Mouse (Mus musculus) frontal cortex, adult (tissue): ENCODE results near the gene Gltp.

ENCODE experiments used
- ATAC-seq: cut with Nextera tagmentation; 2 replicates; pipeline ENCODE4 v1.9.2; 2017; ENCODE audit warnings: mild to moderate bottlenecking, moderate library complexity, mixed read lengths; ENCODE audit not compliant: low TSS enrichment

The Gltp gene

DNA sequence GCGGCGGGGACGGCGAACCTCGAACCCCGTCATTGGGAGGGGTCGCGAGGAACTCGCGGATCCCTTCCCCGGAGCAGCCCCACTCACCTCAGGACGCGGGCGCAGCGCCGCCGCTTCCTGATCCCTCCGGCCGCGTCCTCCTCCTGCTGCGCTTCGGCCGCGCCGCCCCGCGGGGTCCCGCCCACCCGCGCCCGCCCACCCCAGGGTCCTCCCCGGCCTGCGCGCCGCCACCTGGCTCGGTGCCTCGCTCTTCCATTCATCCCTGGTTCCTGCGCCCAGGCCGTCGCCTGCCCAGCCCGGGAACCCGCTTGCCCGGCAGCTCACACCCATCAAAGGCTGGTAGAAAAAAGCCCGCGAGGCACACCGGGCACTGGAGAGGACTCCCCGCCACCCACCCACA is 32.5 kb downstream of the Gltp start, which contains the start of gene Trpv4:
Trpv4 (minus strand) TSS at position 167 of the 400 bp plus-strand sequence.
- no peak for ATAC-seq

DNA sequence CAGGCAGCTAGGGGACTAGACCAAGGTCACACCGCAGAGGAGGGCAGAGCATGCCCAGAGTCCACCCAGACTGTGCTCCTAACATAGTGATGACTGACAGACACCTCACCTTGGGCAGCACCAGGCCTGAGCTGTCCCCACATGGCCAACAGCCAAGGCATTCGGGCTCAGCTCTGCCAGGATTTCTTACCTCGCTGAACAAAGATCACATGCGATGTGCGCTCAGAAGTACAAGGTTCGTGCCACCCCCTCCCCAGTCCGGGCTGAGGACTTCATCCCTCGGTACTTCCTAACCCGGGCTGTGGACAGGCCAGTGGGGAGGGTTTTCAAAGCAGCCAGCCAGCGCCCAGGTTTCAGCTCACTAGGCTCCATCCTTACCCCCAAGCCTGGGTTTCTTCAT is 33.4 kb downstream of the Gltp start:
- ATAC-seq: no peak

DNA sequence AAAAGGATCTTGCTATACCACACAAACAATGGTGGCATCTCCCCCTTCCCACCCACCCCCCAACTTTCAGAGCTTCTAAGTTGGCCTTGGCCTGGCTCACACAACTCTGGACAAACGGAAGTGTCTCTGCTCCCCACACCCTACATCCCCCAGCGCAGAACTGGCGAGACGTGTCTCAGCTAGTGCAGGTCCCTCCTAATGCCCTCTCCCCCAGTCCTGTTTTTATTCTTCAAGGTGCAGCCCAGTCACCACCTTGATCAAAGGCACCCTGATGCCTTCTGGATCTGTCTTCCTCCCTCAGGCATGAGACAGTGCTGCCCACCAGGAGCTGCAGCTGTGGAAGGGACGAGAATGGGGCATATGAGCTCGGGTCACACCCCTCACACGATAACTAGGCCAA is 34.5 kb downstream of the Gltp start:
- ATAC-seq: no peak

GRCm38 (mm10) chr5:114655721-114656120 is 35.1 kb downstream of the Gltp start:
- no peak for ATAC-seq

GRCm38 (mm10) chr5:114653656-114654437 is 36.9 kb downstream of the Gltp start:
- ATAC-seq: no peak

DNA sequence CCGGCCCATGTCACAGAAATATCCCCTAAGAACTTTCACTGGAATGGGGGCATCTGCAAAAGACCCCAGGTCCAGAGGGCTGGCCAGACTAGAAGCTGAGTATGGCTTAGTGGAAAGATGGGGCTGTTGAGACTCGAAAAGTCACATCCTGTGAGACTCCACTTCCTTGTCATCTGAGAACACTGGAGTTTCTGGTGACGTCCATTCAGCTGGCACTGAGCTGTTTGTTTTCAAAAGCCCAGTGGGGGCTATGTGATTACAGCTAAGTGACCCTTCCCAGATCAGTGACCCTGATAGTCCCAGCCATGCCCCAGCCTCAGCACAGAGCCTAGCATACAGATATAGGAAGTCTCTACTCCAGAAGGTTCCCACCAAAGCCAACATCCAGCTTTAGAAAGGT is 39.3 kb downstream of the Gltp start:
- no peak for ATAC-seq

GRCm38 (mm10) chr5:114651002-114651401 is 39.8 kb downstream of the Gltp start:
- no peak for ATAC-seq

DNA sequence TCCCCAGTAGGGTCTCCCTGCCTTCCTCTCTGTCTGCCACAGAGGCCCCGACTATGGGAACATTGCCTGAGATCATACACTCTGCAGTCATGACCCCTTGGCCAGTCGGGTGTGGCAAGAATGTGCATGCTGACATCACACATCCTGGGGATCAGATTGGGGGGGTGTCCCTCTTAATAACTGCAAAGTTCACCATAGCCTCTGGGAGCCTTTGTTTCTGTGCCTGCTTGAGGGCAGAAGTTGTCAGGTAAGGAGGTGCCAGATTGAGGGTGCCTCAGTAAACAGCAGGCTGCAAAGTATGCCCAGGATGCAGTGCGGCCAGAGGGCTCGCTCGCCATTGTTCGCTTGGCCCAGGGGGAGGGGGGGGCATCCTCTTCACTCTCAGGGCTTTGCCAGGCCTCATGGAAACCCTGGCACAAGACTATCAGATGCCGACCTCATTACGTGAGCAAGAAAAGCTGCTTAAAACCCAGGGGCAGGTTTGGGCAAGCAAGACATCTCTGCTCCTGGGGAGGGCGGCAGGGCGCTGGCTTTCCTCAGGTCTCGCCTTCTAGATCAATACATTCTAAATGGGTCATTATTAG is 42.0 kb downstream of the Gltp start:
- no peak for ATAC-seq

- peak; percentile 41; the same call in 1 of the 2 replicates for ATAC-seq
Observed at GRCm38 (mm10) chr5:114647211-114647974, 43.4 kb downstream of the Gltp start.

- no peak for ATAC-seq
Observed at GRCm38 (mm10) chr5:114645916-114646315, 44.9 kb downstream of the Gltp start.

- no peak for ATAC-seq
Observed at GRCm38 (mm10) chr5:114644918-114645317, 45.9 kb downstream of the Gltp start.

DNA sequence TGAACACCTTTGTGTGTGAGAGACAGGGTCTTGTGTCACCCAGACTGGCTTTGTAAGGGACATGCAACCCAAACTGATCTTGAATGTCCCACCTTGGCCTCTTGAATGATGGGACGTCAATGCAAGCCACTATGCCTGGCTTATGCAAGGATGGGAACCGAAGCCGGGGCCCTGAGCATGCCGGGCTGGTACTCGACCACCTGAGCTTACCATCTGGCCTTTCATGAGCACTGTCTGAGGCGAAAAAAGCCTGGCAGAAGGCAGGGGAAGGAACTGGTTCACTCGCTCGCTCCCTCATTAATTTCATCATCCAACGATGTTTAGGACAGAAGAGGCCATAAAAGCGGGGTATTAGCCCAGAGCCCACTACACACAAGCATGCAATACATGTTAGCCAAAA is 50.0 kb downstream of the Gltp start:
- no peak for ATAC-seq

DNA sequence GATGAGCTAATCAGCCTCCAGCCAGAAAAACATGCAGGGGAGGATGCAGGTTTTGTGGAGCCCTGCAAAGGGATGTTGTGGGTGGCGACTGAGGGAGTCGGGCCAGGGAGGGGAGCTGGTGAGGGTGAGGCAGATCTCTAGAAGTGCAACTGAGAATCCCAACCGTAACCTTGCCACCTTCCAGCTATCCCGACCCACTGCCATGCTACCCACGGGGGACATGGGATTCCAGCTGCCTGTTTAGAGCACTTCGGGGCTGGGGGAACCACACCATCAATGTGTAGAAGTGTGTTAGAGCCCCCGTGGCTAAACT is 51.2 kb downstream of the Gltp start:
- peak; percentile 50; the same call in 1 of the 2 replicates for ATAC-seq

GRCm38 (mm10) chr5:114638769-114639644 is 51.8 kb downstream of the Gltp start:
- peak; percentile 69 for ATAC-seq

- no peak for ATAC-seq
Observed at GRCm38 (mm10) chr5:114636091-114636490, 54.7 kb downstream of the Gltp start.

DNA sequence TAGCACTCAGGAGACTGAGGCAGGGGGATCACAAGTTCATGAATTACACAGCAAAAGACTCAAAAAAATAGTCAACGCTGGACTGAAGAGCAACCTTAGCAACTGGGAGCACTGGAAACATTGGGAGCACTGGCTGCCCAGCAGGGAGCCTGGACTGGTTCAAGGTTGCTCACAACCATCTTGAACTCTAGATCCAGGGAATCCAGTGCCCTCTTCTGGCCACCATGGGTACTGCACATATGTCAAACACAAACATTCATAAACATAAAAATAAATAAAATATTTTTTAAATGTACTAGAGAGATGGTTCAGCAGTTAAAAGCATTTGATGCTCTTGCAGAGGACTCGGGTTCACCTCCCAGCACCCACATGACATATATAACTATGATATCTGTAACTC is 59.4 kb downstream of the Gltp start:
- no peak for ATAC-seq

DNA sequence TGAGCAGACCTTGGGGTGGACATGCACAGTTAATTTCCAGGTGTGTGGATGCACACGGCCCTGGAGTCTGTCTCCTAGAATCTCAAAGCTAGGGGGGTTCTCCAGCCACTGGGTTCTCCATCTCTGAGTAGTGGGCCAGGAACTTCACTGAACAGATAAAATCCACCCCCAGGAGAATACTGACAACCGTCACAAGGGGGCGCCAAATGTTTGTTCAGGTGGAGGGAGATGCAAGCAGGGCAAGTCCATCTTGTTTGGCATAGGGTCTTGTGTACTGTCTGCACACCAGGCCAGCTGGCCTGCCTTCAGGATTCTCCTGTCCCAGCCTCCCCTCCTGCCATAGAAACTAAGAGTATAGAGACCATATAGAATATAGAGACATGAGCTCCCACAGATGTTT is 65.2 kb downstream of the Gltp start:
- no peak for ATAC-seq

GRCm38 (mm10) chr5:114620305-114620704 is 70.5 kb downstream of the Gltp start:
- no peak for ATAC-seq
